Mouse (Mus musculus): Measurements from ENCODE around the gene Pan2.

DNA sequence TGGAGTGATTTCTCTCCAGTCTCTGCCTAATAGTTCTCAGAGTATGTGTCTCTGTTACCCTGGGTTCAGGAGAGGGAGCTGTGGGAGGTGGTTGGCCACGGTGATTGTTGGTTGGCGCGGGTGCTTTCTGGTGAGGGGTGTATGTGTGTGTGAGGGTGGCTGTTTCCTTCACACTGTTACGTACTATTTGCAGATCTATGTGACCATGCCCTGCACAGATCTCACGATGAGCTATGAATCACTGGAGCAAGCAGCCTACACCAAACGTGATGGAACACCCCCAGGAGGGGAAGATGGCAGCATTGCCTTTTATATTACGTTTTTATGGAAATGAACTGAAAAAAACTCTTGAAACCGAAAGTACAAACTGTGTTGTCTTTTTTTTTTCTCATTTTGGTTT lies 23.7 kb downstream of the Pan2 start:
- no peak for TF ChIP-seq EP300 (IDR thresholded peaks at IDR 0.05; ENCODE audit: insufficient read depth, low read depth, low read length)
- TF ChIP-seq CTCF (IDR thresholded peaks at IDR 0.05; ENCODE audit: low read depth, low read length), result no peak
- no peak for TF ChIP-seq POLR2A (IDR thresholded peaks at IDR 0.05; ENCODE audit: insufficient read depth, low read length)
